Mouse (Mus musculus) mature B cell (primary cell): ENCODE measurements around the gene Xpc.

Source experiments
- in situ Hi-C: fragments of 300-500 bp; cut with MboI; formaldehyde crosslinking; loops from 2 replicates; pipeline ENCODE4 v1.14.3; 2019

Xpc gene

DNA sequence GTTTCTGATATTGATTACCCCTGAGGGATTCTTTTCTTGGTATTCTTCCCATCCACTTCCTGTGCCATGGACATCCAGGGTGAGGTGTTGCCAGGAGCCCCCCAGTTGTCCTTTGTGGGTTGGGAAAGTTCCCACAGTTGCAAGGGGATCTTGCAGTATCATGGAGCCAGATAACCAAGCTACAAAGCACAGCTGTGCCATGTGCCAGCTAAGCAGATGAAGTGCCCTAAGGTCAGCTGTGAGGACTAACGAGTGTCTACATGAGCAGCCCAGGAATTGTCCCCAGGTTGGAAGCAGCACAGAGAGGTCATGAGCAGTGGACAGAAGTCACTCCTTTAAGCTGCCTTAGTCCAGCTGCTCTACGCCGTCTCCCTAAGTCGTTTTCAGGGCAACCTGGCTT, 9.9 kb upstream of the Xpc start:
- in situ Hi-C loops = loop anchor here (10.0 kb wide), 1 partner anchor 349 kb away; the partner anchor contains the start of gene Ccdc174

DNA sequence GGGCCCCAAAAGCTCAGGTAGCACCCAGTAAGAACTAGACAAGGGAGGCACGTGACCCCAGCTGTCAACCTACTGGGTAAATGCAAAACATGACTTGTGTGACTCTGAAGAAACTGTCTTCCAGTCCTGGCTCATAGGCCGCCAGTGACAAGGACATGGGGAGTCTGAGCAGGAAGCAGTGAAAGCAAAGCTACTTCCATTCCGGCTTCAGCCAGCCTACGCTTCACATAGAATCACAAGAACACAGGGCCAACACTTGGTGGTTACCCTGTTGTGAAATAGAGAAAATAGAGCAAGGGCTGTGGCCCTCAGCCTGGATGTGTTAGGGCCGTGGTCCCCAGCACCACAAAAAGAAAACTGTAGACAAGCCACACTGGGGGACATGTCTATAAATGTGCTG, 7.1 kb upstream of the Xpc start:
- in situ Hi-C loops = loop anchor here (10.0 kb wide), 1 partner anchor 352 kb away; the partner anchor contains the start of gene Ccdc174

DNA sequence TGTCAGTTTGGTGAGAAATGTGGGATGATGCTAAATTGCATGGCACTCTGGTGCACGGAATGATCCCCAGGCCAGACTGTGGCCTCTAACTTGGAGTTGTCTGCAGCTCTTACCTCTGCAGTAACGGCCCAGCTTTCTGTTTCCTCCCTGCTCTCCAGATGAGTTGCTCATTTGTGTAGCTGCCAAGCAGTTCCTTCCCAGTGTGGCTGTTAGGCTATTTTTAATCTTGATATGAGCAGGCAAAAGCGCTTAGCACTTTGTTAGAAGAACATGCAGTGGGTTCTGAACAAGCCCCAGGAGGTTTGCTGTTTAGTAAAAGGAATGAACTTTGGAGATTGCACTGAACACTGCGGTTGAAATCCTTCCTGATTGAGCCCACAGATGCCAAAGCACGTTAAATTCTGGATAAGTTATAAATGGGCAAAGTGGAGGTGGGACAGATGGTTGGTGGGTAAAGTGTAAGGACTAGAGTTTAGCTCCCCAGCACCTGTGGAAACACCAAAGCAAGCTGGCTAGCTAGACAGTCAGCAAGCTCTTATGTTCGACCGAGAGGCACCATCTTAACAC, 2.8 kb upstream of the Xpc start:
- in situ Hi-C loops = loop anchor here (5.0 kb wide), 1 partner anchor 46 kb away; the partner anchor contains the start of genes Chchd4 and Tmem43

DNA sequence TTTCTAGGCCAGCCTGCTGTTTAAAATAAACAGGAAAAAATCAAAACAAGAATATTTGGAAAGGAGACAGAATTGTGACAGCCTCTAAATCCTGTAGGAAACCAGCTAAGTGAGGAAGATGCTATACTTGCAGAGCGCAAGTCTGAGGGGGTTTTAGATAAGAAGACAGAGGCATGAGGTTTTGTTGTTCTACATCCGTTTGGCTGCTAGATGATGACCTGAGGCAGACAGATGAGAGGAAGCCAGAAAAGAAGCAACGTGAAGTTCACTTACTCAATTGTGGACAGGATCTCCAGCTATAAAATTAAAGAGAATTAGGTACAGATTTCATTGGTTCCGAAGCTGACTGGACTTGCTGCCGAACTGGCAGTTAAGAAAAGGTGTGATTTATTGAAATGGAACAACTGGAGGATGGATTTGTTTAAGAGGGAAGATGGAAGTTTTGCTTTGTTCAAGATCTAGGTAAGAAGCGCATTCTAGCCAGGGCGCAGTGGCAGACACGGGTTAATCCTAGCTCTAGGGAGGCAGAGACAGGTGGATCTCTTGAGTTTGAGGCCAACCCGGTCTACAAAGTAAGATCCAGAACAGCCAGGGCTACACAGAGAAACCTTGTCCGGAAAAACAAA, 838 bp downstream of the Xpc start:
- in situ Hi-C loops = loop anchor here (5.0 kb wide), 1 partner anchor 43 kb away; the partner anchor contains the start of genes Chchd4 and Tmem43

DNA sequence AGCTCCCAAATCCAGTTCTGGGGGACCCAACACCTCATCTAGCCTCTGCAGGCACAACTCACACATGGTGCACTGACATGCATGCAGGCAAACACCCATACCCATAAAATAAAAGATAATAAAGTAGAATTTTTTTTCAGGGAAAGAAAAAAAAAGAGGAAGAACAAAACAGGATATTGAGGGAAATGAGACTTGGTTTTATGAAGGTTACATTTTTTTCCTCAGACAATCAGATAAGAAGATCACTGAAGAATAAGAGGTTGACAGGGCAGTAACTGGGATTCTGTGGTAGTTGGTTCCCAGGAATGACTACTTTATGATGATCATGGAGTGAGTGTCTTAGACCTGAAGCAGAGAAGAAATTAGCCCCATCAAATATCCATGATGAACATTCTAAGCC, 1.6 kb downstream of the Xpc start:
- in situ Hi-C loops = no loop called here

DNA sequence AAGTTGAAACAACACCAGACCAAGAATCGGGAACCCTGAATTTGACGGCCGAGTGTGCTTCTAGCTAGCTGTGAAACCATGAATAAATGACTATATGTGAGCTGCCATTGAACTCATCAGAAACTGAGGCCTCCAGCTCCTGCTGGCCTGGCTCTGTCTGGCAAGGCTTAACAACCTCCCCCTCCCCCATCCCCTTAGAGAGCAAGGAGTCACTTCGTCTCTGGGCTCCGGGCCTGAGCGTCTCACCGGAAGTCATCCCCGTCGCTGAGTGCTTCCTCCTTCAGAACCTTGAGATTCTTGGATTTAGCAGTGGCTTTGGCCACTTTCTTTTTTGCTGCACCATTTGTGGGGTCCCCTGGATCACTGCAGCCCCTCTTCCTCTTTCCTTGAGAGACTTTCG, 5.5 kb downstream of the Xpc start:
- in situ Hi-C loops = no loop called here

DNA sequence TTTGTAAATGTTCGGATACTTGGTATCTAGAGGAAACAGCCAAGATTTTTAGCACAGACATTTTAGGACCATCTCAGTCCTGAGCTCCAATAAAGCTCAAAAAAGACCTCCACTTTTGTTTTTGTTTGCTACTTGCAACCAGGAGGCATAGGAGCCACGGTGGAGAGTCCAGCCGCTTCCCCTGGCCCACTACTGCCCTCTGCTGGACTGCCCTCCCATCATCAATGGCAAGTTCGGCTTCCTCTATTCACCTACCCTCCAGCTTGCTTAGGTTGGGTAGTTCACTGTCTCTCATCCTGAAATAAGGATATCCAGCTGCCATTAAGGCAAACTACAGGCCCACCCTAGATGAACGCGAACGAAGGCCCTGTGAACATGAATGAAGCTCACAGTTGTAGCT, 6.4 kb downstream of the Xpc start:
- in situ Hi-C loops = no loop called here

DNA sequence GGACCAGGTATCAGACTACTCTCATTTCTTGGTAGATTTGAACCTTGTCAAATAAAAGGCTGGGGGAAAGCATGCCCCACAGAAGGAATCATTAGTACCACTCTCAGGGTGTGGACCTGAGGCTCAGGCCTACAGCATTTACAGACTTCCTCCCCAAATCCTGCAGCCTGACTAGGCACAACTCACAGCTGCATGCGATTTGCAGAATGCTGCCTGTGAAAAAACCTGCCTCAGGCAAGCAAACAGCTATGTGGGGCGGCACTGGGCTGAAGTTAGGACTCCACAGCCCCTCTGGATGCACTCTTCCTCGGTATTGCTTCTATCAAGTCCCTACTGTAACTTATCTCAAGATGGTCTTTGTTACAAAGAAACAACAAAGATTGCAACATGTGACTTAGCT, 7.6 kb downstream of the Xpc start:
- in situ Hi-C loops = no loop called here

DNA sequence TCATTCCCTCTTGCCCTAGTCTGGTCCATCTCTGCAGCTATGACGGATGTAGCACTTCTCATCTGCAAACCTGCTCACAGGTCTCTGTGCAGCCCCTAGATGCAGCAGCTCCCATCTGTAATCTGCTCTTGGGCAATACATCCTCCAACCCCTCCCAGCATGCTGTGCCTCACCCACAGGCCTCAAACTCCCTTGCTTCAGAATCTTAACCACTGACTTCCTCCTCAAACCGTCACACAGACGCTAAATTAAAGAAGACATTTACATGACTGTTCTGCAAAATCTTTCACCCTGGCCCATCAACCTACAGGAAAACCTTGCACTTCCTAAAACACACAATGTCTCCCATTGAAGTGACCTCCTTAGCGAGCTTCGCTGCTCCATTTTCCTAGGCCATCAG, 9.7 kb downstream of the Xpc start:
- in situ Hi-C loops = no loop called here

DNA sequence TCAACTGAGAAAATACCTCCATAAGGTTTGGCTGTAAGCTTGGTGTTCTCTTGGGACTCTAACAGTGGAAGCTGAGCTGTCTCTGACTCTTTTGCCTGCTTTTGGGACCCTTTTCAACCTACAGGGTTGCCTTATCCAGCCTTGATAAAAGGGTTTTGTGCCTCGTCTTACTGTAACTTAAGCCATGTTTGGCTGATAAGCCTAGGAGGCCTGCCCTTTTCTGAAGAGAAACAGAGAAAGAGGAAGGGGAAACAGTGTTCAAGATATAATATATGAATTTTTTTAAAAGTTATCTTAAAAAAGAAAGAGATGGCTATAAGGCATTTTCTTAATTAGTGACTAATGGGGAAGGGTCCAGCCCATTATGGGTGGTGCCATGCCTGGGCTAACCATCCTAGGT, 12.4 kb downstream of the Xpc start:
- in situ Hi-C loops = no loop called here

DNA sequence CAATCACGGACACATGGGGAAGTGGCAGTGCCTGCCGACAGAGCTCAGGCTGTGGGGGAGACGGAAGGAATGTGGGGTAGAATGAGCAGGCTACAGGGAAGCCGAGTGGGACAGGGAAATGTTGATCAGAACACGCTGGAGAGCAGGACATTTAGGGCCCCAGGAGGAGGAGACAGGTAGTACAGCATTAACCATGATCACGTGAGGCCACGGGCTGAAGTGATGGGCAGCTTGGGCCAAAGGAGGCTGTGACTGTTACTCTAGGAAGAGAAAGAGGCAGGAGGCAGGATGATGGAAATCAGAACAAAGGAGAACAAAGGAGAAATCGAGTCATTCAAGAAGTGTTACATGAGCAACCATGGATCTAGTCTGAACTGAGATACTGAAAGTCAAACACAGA, 21.2 kb downstream of the Xpc start:
- in situ Hi-C loops = no loop called here

DNA sequence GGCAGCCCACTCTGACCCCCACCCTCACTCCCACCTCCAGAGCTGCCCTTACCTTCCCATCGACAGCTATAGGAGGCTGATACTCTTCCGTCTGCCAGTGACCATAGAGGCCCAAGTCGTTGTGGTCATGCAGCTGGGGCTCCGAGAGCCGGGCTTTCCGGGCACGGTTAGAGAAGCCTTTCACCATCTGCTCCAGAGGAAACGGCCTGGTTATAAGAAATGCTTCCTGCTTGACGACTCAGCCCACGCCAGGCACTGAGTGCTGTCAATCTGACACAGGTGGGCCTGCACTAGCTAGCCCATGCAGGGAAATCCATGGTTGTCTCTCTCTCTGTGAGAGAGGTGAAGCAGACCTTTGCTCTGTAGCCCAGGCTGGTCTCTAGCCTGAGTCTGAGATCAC, 22.6 kb downstream of the Xpc start:
- in situ Hi-C loops = no loop called here

DNA sequence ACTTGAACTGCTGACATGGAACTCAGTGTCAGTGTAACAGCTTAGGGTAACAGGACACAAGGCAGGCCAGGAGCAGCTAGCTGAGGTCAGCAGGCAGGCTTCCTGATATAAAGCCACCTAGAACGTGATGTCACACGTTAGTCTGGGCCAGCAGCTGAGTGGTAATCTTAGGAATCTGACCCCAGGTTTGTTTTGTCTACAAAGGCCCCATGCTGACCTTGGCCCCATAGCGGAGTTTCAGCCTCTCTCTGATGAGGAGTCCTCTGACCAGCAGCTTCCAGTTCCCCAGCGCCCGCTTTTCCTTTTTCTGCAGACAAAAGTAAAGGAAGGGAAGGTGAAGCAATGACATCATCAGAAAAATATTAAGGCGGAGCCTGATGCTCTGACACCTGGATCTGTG, 24.7 kb downstream of the Xpc start:
- in situ Hi-C loops = no loop called here

DNA sequence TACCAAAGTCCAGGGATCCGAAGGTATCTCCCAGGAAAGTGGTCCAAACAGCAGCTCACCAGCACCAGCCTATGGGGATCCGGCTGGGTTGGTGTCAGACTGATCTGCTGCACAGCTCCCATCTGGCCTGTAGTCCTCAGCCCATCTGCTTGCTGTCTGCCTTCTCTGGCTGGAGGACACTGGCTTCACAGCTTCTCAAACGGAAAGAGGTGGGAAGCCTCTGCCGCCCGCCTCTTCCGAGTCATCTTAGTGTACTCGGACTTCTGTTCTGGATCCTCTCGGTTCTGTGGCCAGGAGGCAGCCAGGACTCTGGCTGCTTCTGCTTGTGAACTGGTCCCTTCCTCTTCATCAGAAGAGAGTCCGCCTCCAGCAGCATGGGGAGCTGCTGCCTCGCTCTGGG, 25.8 kb downstream of the Xpc start:
- in situ Hi-C loops = no loop called here

DNA sequence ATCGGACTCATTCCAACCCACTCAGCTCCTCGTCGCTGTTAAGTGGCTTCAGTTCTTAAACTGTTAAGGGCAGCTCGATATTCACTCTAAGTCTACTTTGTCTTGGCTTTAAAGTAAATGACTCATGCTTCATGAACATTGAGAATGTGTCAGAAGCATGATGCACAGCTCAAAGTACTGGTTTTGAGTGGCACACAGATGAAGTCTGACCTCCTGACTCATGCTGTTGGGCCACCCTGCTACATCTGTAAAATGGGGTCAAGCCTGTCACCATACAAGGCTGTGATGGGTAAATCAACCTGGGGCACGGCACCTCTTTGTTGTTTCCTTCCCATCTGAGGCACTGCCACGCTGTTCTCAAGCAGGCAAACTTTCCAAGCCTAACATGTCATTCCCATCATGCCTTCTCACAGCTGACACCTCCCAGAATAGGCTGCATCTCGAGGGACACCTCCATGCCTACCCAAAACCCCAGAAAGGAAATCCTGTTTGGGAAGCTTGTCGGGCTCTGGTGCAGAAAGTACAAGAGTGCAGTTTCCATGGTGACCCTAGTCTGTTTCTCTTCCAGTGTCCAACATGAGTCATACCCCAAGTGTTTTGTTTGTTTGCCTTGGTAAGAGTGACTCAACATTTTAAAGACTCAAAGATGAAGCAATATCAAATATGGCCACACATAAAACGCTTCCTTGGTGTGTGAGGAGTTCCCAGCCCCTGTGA, 27.0 kb downstream of the Xpc start:
- in situ Hi-C loops = no loop called here

DNA sequence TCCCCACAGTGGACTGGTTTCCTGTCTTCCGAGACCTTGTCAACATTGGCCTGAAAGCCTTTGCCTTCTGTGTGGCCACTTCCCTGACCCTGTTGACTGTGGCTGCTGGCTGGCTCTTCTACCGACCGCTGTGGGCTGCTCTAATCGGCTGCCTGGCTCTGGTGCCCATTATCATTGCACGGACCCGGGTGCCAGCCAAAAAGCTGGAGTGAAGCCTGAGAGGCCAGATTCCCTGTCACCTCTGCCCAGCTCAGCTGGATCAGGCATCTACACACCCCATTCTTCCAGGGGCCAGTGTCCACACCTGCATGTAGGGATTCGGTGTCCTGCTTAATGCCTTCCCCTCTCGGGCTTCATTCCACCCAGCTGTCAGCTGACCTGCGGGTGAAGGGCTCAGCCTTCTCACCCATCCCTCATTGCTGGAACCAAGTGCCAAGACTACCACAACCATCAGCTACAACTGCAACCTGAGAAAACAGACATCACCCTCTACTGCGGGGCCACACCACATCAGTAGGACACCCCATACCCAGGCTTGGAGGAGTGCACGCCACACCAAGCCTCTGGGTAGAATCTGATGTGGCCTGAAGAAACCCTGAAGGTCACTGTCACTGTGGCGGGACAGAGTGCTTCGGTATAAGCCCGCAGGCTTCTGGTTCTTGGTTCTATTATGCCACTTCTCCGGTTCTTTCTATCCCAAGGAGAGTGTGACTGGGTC, 28.8 kb downstream of the Xpc start:
- in situ Hi-C loops = no loop called here

DNA sequence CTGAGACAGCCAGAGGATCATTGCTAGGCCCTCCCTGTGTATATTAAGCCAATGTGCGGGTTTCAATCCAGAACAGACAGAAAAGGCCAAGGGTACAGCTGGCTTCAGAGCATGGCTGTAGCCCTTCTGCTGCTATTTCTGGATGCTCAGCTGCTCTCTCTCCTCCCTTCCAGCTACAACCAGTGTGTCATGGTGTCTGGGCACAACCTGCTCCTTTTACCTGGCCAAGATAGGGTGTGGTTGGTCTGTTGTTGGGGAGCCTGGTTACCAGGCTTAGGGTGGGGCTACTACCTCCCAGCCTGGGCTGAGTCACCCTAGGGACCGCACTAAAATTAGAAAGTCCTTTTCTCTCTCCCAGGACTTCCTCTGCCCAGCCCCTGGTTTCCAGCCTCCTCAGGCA, 32.3 kb downstream of the Xpc start:
- in situ Hi-C loops = no loop called here

DNA sequence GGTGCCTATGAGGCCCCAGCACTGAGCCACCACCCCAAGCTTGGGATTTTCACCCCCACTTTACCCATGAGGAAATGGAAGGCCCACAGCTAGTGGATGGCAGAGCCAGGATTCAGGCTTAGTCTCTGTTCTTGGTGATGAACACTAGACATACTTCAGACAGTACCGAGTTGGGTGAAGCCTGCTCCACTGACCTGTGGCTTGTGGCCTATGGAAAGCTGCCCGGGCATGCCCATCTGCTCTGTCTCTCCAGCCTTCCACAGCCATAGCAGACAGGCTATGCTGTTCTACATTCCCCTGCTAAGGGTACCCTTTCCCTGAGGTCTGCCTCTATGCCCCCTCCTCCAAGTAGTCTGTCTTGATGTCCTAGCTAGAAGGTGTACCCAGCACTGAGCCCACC, 39.1 kb downstream of the Xpc start:
- in situ Hi-C loops = no loop called here

DNA sequence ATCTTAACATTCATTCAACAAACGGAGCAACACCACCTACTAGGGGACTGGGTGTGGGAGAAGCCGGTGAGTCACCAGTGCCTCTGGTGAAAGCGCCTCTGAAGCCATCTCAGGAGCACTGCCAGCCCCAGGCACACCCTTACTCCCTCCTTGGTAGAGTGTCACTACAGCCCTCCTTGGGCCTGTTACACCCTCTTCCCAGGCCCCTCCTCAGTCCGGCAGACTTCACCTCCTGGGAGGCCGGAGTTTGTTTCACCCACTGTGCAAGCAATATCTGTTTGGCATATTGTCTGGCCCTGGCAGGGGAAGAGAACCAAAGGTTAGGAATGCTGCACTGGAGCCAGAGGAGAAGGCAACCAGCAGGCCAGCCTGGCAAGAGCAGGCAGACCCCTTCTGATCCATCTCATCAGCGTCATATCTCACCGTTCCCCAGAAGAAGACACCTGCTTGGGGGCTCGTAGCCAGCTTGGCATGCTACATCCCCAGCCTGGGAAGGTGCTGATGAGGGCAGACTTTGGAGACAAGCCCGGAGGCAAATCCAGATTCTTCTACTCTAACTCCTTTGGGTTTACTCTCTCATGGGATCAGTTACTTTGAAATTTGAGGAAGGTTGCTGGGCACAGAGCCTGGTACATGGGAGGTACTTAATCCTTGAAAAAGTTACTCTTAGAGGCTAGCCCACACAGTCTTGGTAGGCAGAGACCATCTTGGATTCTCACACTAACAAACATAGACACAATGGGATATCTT, 41.1 kb downstream of the Xpc start:
- in situ Hi-C loops = loop anchor here (5.0 kb wide), 1 partner anchor 43 kb away; the partner anchor contains the start of genes Lsm3 and Xpc

DNA sequence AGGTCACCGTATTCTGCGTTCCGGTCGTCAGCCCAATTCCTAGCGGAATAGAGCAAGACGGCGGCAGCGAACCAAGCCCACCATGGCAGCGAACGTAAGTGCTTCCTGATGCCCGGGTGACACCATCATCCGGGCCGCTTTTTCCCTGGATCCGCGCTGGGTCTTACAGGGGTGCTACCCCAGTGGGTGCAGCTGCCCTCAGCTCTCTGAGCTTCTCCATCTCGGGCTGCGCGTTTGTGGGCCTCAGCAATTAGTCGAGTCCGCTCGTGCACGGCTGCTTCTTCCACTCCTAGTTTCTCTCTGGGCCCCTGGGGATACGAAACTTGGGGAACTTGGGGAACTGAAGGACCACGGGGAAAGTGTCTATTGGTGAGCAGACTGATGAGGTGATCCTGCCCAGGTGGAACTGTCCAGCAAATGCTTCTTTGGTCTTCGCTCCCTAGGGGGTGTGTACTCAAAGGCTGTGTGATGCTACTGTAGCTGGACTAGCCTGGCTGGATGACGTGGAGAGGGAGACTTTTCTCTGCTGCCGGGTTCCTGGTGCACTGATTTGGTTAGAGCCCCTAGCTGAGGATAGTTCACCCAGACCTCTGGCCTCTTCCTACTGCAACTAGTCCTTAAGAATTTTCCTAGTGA, 41.8 kb downstream of the Xpc start:
- in situ Hi-C loops = loop anchor here (5.0 kb wide), 1 partner anchor 43 kb away; the partner anchor contains the start of genes Lsm3 and Xpc
